Mouse (Mus musculus) intestine, embryonic 16.5 days (tissue): ENCODE results near the gene Gm21969. TPM values are rescaled to one million over a fixed set of nuclear protein-coding genes. Genes with fewer than 3 reads are reported as not detected.

ENCODE experiments used
- ATAC-seq: fragments of 200-750 bp; cut with Nextera tagmentation; 2 replicates; pipeline ENCODE4 v1.8.0; 2017; ENCODE audit warnings: moderate TSS enrichment, moderate library complexity
- H3K27ac ChIP-seq: fragments of 300-500 bp; sonication (generic); 2 replicates; pipeline ENCODE4 v1.5.1; 2014; ENCODE audit warnings: mild to moderate bottlenecking, low read length
- H3K27me3 ChIP-seq: fragments of 300-500 bp; sonication (generic); replicated peaks from 2 replicates; pipeline ENCODE4 v1.6.1; 2014; ENCODE audit warnings: low read length, control low read depth, mixed read lengths; ENCODE audit not compliant: control insufficient read depth, insufficient read depth
- H3K36me3 ChIP-seq: fragments of 300-500 bp; sonication (generic); 2 replicates; pipeline ENCODE4 v1.6.1; 2014; ENCODE audit warnings: low read length, control low read depth; ENCODE audit not compliant: control insufficient read depth, insufficient read depth
- H3K4me1 ChIP-seq: fragments of 300-500 bp; sonication (generic); 2 replicates; pipeline ENCODE4 v1.6.1; 2014; ENCODE audit warnings: low read length, control low read depth, mixed read lengths; ENCODE audit not compliant: control insufficient read depth, insufficient read depth
- H3K4me2 ChIP-seq: fragments of 300-500 bp; sonication (generic); 2 replicates; pipeline ENCODE4 v1.6.1; 2014; ENCODE audit warnings: low read depth, low read length, control low read depth
- H3K4me3 ChIP-seq: fragments of 300-500 bp; sonication (generic); 2 replicates; pipeline ENCODE4 v1.5.1; 2014; ENCODE audit warnings: mild to moderate bottlenecking, low read length
- H3K9ac ChIP-seq: fragments of 300-500 bp; sonication (generic); 2 replicates; pipeline ENCODE4 v1.6.1; 2014; ENCODE audit warnings: low read depth, low read length
- H3K9me3 ChIP-seq: fragments of 300-500 bp; sonication (generic); 2 replicates; pipeline ENCODE4 v1.6.1; 2016; ENCODE audit warnings: low read length, control low read depth; ENCODE audit not compliant: control insufficient read depth
- WGBS: fragments of 180-500 bp; shearing (Covaris S2); extraction: QIAGEN DNeasy Blood & Tissue Kit; methylation state at CpG from one replicate; pipeline ENCODE4 v1.1.7; 2014; 5-methylcytosine and 5-hydroxymethylcytosine counted together
- polyA plus RNA-seq: library from polyadenylated mRNA; unstranded; fragments of >200 nt; fragmentation: Nextera tagmentation; extraction: Ambion mirVana; gene quantifications from 2 replicates; pipeline ENCODE4 v1.2.1, GENCODE M21; 2015

Gm21969 gene
- polyA plus RNA-seq, 1 experiment from 2014 or later, result not detected

GRCm38 (mm10) chr4:139575673-139576003 lies 27.3 kb upstream of the Gm21969 start:
- peaks cover 33% of the 10 kb centered on the region for H3K4me1 ChIP-seq
- no peak for ATAC-seq
- 8% methylated on average over 14 of the region's 14 CpGs for WGBS

GRCm38 (mm10) chr4:139576251-139576880 lies 26.6 kb upstream of the Gm21969 start:
- Histone ChIP-seq H3K27ac (no peak overlapping the region), H3K27me3 (no peaks in the 10 kb centered on the region), H3K9me3 (no peaks in the 10 kb centered on the region), H3K36me3 (no peaks in the 10 kb centered on the region), H3K4me1 (peaks cover 40% of the 10 kb centered on the region), H3K4me2 (peak overlapping the region; percentile 95), H3K4me3 (peak overlapping the region; percentile 87), H3K9ac (peak overlapping the region; percentile 88)
- WGBS, result 47% methylated on average over 14 of the region's 14 CpGs
- no peak for ATAC-seq

More at GRCm38 (mm10) chr4:139575673-139576003, 27.3 kb upstream of the Gm21969 start:
- peak overlapping the region; percentile 95 for H3K4me2 ChIP-seq
- no peaks in the 10 kb centered on the region for H3K36me3 ChIP-seq
- H3K9me3 ChIP-seq, result no peaks in the 10 kb centered on the region
- H3K27me3 ChIP-seq, result no peaks in the 10 kb centered on the region
- H3K27ac ChIP-seq, result peak overlapping the region; percentile 84
- peak overlapping the region; percentile 88 for H3K9ac ChIP-seq
- H3K4me3 ChIP-seq, result peak overlapping the region; percentile 87

GRCm38 (mm10) chr4:139577006-139577405 lies 26.0 kb upstream of the Gm21969 start:
- no peak overlapping the region for H3K4me3 ChIP-seq
- peaks cover 47% of the 10 kb centered on the region for H3K4me1 ChIP-seq
- 75% methylated on average over 7 of the region's 7 CpGs for WGBS
- H3K27ac ChIP-seq, result no peak overlapping the region
- no peak for ATAC-seq
- H3K36me3 ChIP-seq, result no peaks in the 10 kb centered on the region
- H3K27me3 ChIP-seq, result no peaks in the 10 kb centered on the region
- H3K9me3 ChIP-seq, result no peaks in the 10 kb centered on the region
- H3K4me2 ChIP-seq, result peak overlapping the region; percentile 95
- peak overlapping the region; percentile 88; the same call in 1 of the 2 replicates for H3K9ac ChIP-seq

- 85% methylated on average over 8 of the region's 8 CpGs for WGBS
- Histone ChIP-seq H3K27me3 (no peaks in the 10 kb centered on the region), H3K9ac (peak overlapping the region; percentile 20; the same call in 1 of the 2 replicates), H3K9me3 (no peaks in the 10 kb centered on the region), H3K4me3 (no peak overlapping the region), H3K4me2 (no peak overlapping the region), H3K27ac (no peak overlapping the region), H3K4me1 (peaks cover 54% of the 10 kb centered on the region), H3K36me3 (no peaks in the 10 kb centered on the region)
- ATAC-seq, result no peak
Measured at GRCm38 (mm10) chr4:139578389-139578788, 24.6 kb upstream of the Gm21969 start.

GRCm38 (mm10) chr4:139579003-139579402 lies 24.0 kb upstream of the Gm21969 start:
- ATAC-seq, result no peak
- Histone ChIP-seq H3K27me3 (no peaks in the 10 kb centered on the region), H3K9ac (peak overlapping the region; percentile 20; the same call in 1 of the 2 replicates), H3K27ac (no peak overlapping the region), H3K9me3 (no peaks in the 10 kb centered on the region), H3K4me2 (peak overlapping the region; percentile 19; the same call in 1 of the 2 replicates), H3K4me3 (no peak overlapping the region), H3K4me1 (peaks cover 50% of the 10 kb centered on the region), H3K36me3 (no peaks in the 10 kb centered on the region)
- 50% methylated on average over 10 of the region's 10 CpGs for WGBS

- Histone ChIP-seq H3K4me1 (peaks cover 53% of the 10 kb centered on the region), H3K4me3 (no peak overlapping the region), H3K36me3 (no peaks in the 10 kb centered on the region), H3K4me2 (0 out of 2 replicates have a peak overlapping the region, but pooled peaks have one; percentile 7), H3K27ac (peak overlapping the region; percentile 93), H3K27me3 (no peaks in the 10 kb centered on the region), H3K9me3 (no peaks in the 10 kb centered on the region), H3K9ac (peak overlapping the region; percentile 20; the same call in 1 of the 2 replicates)
- no peak for ATAC-seq
- 53% methylated on average over 6 of the region's 6 CpGs for WGBS
Measured at GRCm38 (mm10) chr4:139579466-139579865, 23.5 kb upstream of the Gm21969 start.

GRCm38 (mm10) chr4:139580663-139581336 lies 22.2 kb upstream of the Gm21969 start:
- H3K4me2 ChIP-seq, result peak overlapping the region; percentile 55
- H3K27ac ChIP-seq, result peak overlapping the region; percentile 93
- no peaks in the 10 kb centered on the region for H3K9me3 ChIP-seq
- ATAC-seq, result peak; percentile 67
- H3K36me3 ChIP-seq, result no peaks in the 10 kb centered on the region
- peak overlapping the region; percentile 28 for H3K4me3 ChIP-seq
- no peaks in the 10 kb centered on the region for H3K27me3 ChIP-seq
- WGBS, result 9% methylated on average over 15 of the region's 15 CpGs
- peak overlapping the region; percentile 59 for H3K9ac ChIP-seq
- peaks cover 64% of the 10 kb centered on the region for H3K4me1 ChIP-seq

GRCm38 (mm10) chr4:139581427-139582051 lies 21.4 kb upstream of the Gm21969 start:
- Histone ChIP-seq H3K4me2 (peak overlapping the region; percentile 55), H3K9ac (peak overlapping the region; percentile 59), H3K27me3 (no peaks in the 10 kb centered on the region), H3K27ac (peak overlapping the region; percentile 93), H3K9me3 (no peaks in the 10 kb centered on the region), H3K4me3 (peak overlapping the region; percentile 28), H3K36me3 (no peaks in the 10 kb centered on the region), H3K4me1 (peaks cover 69% of the 10 kb centered on the region)
- peak; percentile 61 for ATAC-seq
- 6% methylated on average over 6 of the region's 6 CpGs for WGBS

- Histone ChIP-seq H3K27ac (peak overlapping the region; percentile 93), H3K36me3 (no peaks in the 10 kb centered on the region), H3K4me2 (no peak overlapping the region), H3K9me3 (no peaks in the 10 kb centered on the region), H3K4me3 (no peak overlapping the region), H3K9ac (peak overlapping the region; percentile 38; the same call in 1 of the 2 replicates), H3K4me1 (peaks cover 67% of the 10 kb centered on the region), H3K27me3 (no peaks in the 10 kb centered on the region)
- ATAC-seq, result no peak
- WGBS, result 82% methylated on average over 6 of the region's 6 CpGs
Measured at GRCm38 (mm10) chr4:139582346-139582745, 20.6 kb upstream of the Gm21969 start.
